Mouse (Mus musculus): Measurements from ENCODE around the gene Palmd.

DNA sequence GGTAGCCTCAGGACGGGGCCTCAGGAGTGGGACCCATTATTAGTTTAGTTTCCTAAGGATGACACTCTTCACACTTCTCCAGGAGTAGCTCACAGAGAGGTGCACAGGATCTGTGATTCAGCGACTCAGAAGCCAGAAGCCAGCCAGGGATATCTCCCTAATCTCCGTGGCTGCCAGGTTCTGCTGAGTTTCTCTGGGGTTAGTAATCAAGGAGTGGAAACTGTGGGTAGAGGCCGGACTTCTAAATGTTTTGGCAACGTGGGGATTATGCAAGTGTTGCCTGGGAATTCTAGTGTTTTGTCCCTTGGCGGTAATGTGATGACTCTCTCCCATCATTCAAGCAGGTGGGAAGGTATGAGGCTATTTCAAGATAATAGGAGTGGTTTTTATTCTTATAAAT, 13.7 kb downstream of the Palmd start:
- no peak for TF ChIP-seq POLR2A (IDR thresholded peaks at IDR 0.05; ENCODE audit: borderline replicate concordance, extremely low read depth, insufficient read depth, insufficient read length, poor library complexity, severe bottlenecking)
- TF ChIP-seq CTCF (IDR thresholded peaks at IDR 0.05; ENCODE audit: borderline replicate concordance, extremely low read depth, insufficient read depth, insufficient read length): no peak
